Mouse (Mus musculus): ENCODE measurements around the gene Vwce. TPM values are rescaled to one million over a fixed set of nuclear protein-coding genes. Genes with fewer than 3 reads are reported as not detected.
A peak's percentile ranks its signal among the peaks of the same experiment; 100 is the strongest.

Gene Vwce
- polyA plus RNA-seq, 1 experiment from 2014 or later: 0.34 TPM

GRCm38 (mm10) chr19:10661373-10661772 lies 27.4 kb downstream of the Vwce start:
- H3K4me2 ChIP-seq (ENCODE audit: low read depth): no peak overlapping the region
- DNase-seq (ENCODE audit: low spot score): no peak
- 82% methylated on average over 5 of the region's 5 CpGs for WGBS
- ATAC-seq (ENCODE audit: insufficient read depth, low FRiP score, low TSS enrichment): no peak
- H3K4me1 ChIP-seq (ENCODE audit: control insufficient read depth, insufficient read depth, low read length): no peaks in the 10 kb centered on the region
- H3K4me3 ChIP-seq (ENCODE audit: low read depth, low read length): no peak overlapping the region
- no peaks in the 10 kb centered on the region for H3K36me3 ChIP-seq (ENCODE audit: control insufficient read depth, insufficient read depth, low read length)
- H3K27ac ChIP-seq (ENCODE audit: low read depth, low read length): no peak overlapping the region
- H3K9ac ChIP-seq (ENCODE audit: low read length): no peak overlapping the region
- H3K9me3 ChIP-seq (ENCODE audit: control insufficient read depth, low read length): no peaks in the 10 kb centered on the region
- H3K27me3 ChIP-seq (ENCODE audit: control insufficient read depth, insufficient read depth, low read length): no peaks in the 10 kb centered on the region

- no peak for DNase-seq (ENCODE audit: low spot score)
- no peak overlapping the region for H3K4me2 ChIP-seq (ENCODE audit: low read depth)
- H3K36me3 ChIP-seq (ENCODE audit: control insufficient read depth, insufficient read depth, low read length): no peaks in the 10 kb centered on the region
- H3K9me3 ChIP-seq (ENCODE audit: control insufficient read depth, low read length): no peaks in the 10 kb centered on the region
- no peaks in the 10 kb centered on the region for H3K27me3 ChIP-seq (ENCODE audit: control insufficient read depth, insufficient read depth, low read length)
- no peaks in the 10 kb centered on the region for H3K4me1 ChIP-seq (ENCODE audit: control insufficient read depth, insufficient read depth, low read length)
- WGBS: 83% methylated on average over 2 of the region's 2 CpGs
- H3K4me3 ChIP-seq (ENCODE audit: low read depth, low read length): no peak overlapping the region
- H3K9ac ChIP-seq (ENCODE audit: low read length): no peak overlapping the region
- ATAC-seq (ENCODE audit: insufficient read depth, low FRiP score, low TSS enrichment): no peak
- H3K27ac ChIP-seq (ENCODE audit: low read depth, low read length): no peak overlapping the region
These were observed 27.9 kb downstream of the Vwce start for GRCm38 (mm10) chr19:10661919-10662318.

- H3K9ac ChIP-seq (ENCODE audit: low read length): no peak overlapping the region
- 79% methylated on average over 3 of the region's 3 CpGs for WGBS
- DNase-seq (ENCODE audit: low spot score) (no peak), ATAC-seq (ENCODE audit: insufficient read depth, low FRiP score, low TSS enrichment) (no peak)
- no peak overlapping the region for H3K27ac ChIP-seq (ENCODE audit: low read depth, low read length)
- no peaks in the 10 kb centered on the region for H3K9me3 ChIP-seq (ENCODE audit: control insufficient read depth, low read length)
- H3K27me3 ChIP-seq (ENCODE audit: control insufficient read depth, insufficient read depth, low read length): no peaks in the 10 kb centered on the region
- no peak overlapping the region for H3K4me2 ChIP-seq (ENCODE audit: low read depth)
- H3K4me3 ChIP-seq (ENCODE audit: low read depth, low read length): no peak overlapping the region
- H3K4me1 ChIP-seq (ENCODE audit: control insufficient read depth, insufficient read depth, low read length): no peaks in the 10 kb centered on the region
- H3K36me3 ChIP-seq (ENCODE audit: control insufficient read depth, insufficient read depth, low read length): no peaks in the 10 kb centered on the region
These were observed 28.7 kb downstream of the Vwce start for GRCm38 (mm10) chr19:10662665-10663064.

GRCm38 (mm10) chr19:10665093-10665492 lies 31.1 kb downstream of the Vwce start:
- no peak overlapping the region for H3K4me2 ChIP-seq (ENCODE audit: low read depth)
- H3K4me3 ChIP-seq (ENCODE audit: low read depth, low read length): no peak overlapping the region
- no peaks in the 10 kb centered on the region for H3K4me1 ChIP-seq (ENCODE audit: control insufficient read depth, insufficient read depth, low read length)
- ATAC-seq (ENCODE audit: insufficient read depth, low FRiP score, low TSS enrichment): no peak
- no peaks in the 10 kb centered on the region for H3K36me3 ChIP-seq (ENCODE audit: control insufficient read depth, insufficient read depth, low read length)
- no peaks in the 10 kb centered on the region for H3K9me3 ChIP-seq (ENCODE audit: control insufficient read depth, low read length)
- H3K27ac ChIP-seq (ENCODE audit: low read depth, low read length): no peak overlapping the region
- WGBS: 63% methylated on average over 3 of the region's 3 CpGs
- no peaks in the 10 kb centered on the region for H3K27me3 ChIP-seq (ENCODE audit: control insufficient read depth, insufficient read depth, low read length)
- no peak for DNase-seq (ENCODE audit: low spot score)
- H3K9ac ChIP-seq (ENCODE audit: low read length): no peak overlapping the region

- Histone ChIP-seq H3K27me3 (ENCODE audit: control insufficient read depth, insufficient read depth, low read length) (no peaks in the 10 kb centered on the region), H3K36me3 (ENCODE audit: control insufficient read depth, insufficient read depth, low read length) (no peaks in the 10 kb centered on the region), H3K27ac (ENCODE audit: low read depth, low read length) (no peak overlapping the region), H3K4me2 (ENCODE audit: low read depth) (no peak overlapping the region), H3K9ac (ENCODE audit: low read length) (no peak overlapping the region), H3K4me3 (ENCODE audit: low read depth, low read length) (no peak overlapping the region), H3K9me3 (ENCODE audit: control insufficient read depth, low read length) (no peaks in the 10 kb centered on the region), H3K4me1 (ENCODE audit: control insufficient read depth, insufficient read depth, low read length) (no peaks in the 10 kb centered on the region)
- DNase-seq (ENCODE audit: low spot score): peak; percentile 69
- 12% methylated on average over 2 of the region's 2 CpGs for WGBS
- ATAC-seq (ENCODE audit: insufficient read depth, low FRiP score, low TSS enrichment): peak; percentile 55; the same call in 1 of the 2 replicates
These were observed 31.5 kb downstream of the Vwce start for GRCm38 (mm10) chr19:10665499-10665898.

- ATAC-seq (ENCODE audit: insufficient read depth, low FRiP score, low TSS enrichment): no peak
- 84% methylated on average over 4 of the region's 4 CpGs for WGBS
These were observed 37.3 kb downstream of the Vwce start for GRCm38 (mm10) chr19:10671319-10671718.

GRCm38 (mm10) chr19:10671854-10672417 lies 37.9 kb downstream of the Vwce start:
- DNase-seq (ENCODE audit: low spot score) (no peak), ATAC-seq (ENCODE audit: insufficient read depth, low FRiP score, low TSS enrichment) (peak; percentile 55; the same call in 1 of the 2 replicates)
- Histone ChIP-seq H3K27ac (ENCODE audit: low read depth, low read length) (no peak overlapping the region), H3K9me3 (ENCODE audit: control insufficient read depth, low read length) (no peaks in the 10 kb centered on the region), H3K4me3 (ENCODE audit: low read depth, low read length) (no peak overlapping the region), H3K9ac (ENCODE audit: low read length) (no peak overlapping the region), H3K27me3 (ENCODE audit: control insufficient read depth, insufficient read depth, low read length) (no peaks in the 10 kb centered on the region), H3K4me1 (ENCODE audit: control insufficient read depth, insufficient read depth, low read length) (no peaks in the 10 kb centered on the region), H3K36me3 (ENCODE audit: control insufficient read depth, insufficient read depth, low read length) (no peaks in the 10 kb centered on the region), H3K4me2 (ENCODE audit: low read depth) (no peak overlapping the region)
- 60% methylated on average over 9 of the region's 9 CpGs for WGBS

More at GRCm38 (mm10) chr19:10671319-10671718, 37.3 kb downstream of the Vwce start:
- no peak for DNase-seq (ENCODE audit: low spot score)
- Histone ChIP-seq H3K4me2 (ENCODE audit: low read depth) (no peak overlapping the region), H3K9me3 (ENCODE audit: control insufficient read depth, low read length) (no peaks in the 10 kb centered on the region), H3K27me3 (ENCODE audit: control insufficient read depth, insufficient read depth, low read length) (no peaks in the 10 kb centered on the region), H3K36me3 (ENCODE audit: control insufficient read depth, insufficient read depth, low read length) (no peaks in the 10 kb centered on the region), H3K9ac (ENCODE audit: low read length) (no peak overlapping the region), H3K27ac (ENCODE audit: low read depth, low read length) (no peak overlapping the region), H3K4me3 (ENCODE audit: low read depth, low read length) (no peak overlapping the region), H3K4me1 (ENCODE audit: control insufficient read depth, insufficient read depth, low read length) (no peaks in the 10 kb centered on the region)

- H3K27ac ChIP-seq (ENCODE audit: low read depth, low read length): no peak overlapping the region
- no peaks in the 10 kb centered on the region for H3K9me3 ChIP-seq (ENCODE audit: control insufficient read depth, low read length)
- no peak for ATAC-seq (ENCODE audit: insufficient read depth, low FRiP score, low TSS enrichment)
- H3K4me1 ChIP-seq (ENCODE audit: control insufficient read depth, insufficient read depth, low read length): no peaks in the 10 kb centered on the region
- H3K27me3 ChIP-seq (ENCODE audit: control insufficient read depth, insufficient read depth, low read length): no peaks in the 10 kb centered on the region
- DNase-seq (ENCODE audit: low spot score): no peak
- H3K4me3 ChIP-seq (ENCODE audit: low read depth, low read length): no peak overlapping the region
- WGBS: 59% methylated on average over 1 of the region's 1 CpGs
- no peak overlapping the region for H3K9ac ChIP-seq (ENCODE audit: low read length)
- H3K4me2 ChIP-seq (ENCODE audit: low read depth): no peak overlapping the region
- no peaks in the 10 kb centered on the region for H3K36me3 ChIP-seq (ENCODE audit: control insufficient read depth, insufficient read depth, low read length)
These were observed 39.3 kb downstream of the Vwce start for GRCm38 (mm10) chr19:10673275-10673674.

GRCm38 (mm10) chr19:10676656-10677055 lies 42.6 kb downstream of the Vwce start:
- no peak overlapping the region for H3K9ac ChIP-seq (ENCODE audit: low read length)
- H3K4me3 ChIP-seq (ENCODE audit: low read depth, low read length): no peak overlapping the region
- H3K27me3 ChIP-seq (ENCODE audit: control insufficient read depth, insufficient read depth, low read length): no peaks in the 10 kb centered on the region
- H3K9me3 ChIP-seq (ENCODE audit: control insufficient read depth, low read length): no peaks in the 10 kb centered on the region
- no peaks in the 10 kb centered on the region for H3K4me1 ChIP-seq (ENCODE audit: control insufficient read depth, insufficient read depth, low read length)
- no peak for DNase-seq (ENCODE audit: low spot score)
- no peaks in the 10 kb centered on the region for H3K36me3 ChIP-seq (ENCODE audit: control insufficient read depth, insufficient read depth, low read length)
- WGBS: 79% methylated on average over 16 of the region's 16 CpGs
- no peak overlapping the region for H3K27ac ChIP-seq (ENCODE audit: low read depth, low read length)
- no peak overlapping the region for H3K4me2 ChIP-seq (ENCODE audit: low read depth)
- ATAC-seq (ENCODE audit: insufficient read depth, low FRiP score, low TSS enrichment): no peak

Measured in neural tube, embryonic 11.5 days (tissue).